Mouse (Mus musculus): Measurements from ENCODE around the gene Izumo1. TPM values are rescaled to one million over a fixed set of nuclear protein-coding genes. Genes with fewer than 3 reads are reported as not detected.

The Izumo1 gene
- polyA plus RNA-seq, 1 experiment: not detected

DNA sequence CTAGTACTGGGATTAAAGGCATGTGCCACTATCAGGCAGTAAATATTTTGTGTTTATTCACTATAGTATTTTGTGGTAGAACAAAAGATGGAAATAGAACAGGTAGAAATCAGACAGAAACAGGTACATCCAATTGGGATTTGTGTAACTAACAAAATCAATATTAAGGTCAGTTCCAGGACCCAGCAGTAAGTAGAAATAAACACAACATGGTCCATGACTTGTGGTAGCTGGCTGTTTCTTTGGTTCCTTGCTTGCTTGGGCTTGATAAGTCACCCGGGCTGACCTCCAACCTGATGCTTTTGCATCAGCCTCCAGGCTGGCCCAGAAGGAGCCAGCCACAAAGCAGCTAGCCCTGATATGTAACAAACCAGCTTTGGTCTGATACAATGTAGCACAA, 12.1 kb upstream of the Izumo1 start:
- Histone ChIP-seq H3K4me1 (ENCODE audit: control insufficient read depth, insufficient read depth, low read length) (no peaks in the 10 kb centered on the region), H3K4me3 (ENCODE audit: insufficient read depth, low read depth, low read length) (no peak overlapping the region), H3K27ac (ENCODE audit: insufficient read depth, low read depth, low read length) (no peak overlapping the region)
- 91% methylated on average over 1 of the region's 1 CpGs for WGBS
- TF ChIP-seq CTCF (IDR thresholded peaks at IDR 0.05; ENCODE audit: insufficient read depth, low read depth, low read length): no peak
- TF ChIP-seq POLR2A (IDR thresholded peaks at IDR 0.05; ENCODE audit: insufficient read depth, low read depth, low read length): no peak

DNA sequence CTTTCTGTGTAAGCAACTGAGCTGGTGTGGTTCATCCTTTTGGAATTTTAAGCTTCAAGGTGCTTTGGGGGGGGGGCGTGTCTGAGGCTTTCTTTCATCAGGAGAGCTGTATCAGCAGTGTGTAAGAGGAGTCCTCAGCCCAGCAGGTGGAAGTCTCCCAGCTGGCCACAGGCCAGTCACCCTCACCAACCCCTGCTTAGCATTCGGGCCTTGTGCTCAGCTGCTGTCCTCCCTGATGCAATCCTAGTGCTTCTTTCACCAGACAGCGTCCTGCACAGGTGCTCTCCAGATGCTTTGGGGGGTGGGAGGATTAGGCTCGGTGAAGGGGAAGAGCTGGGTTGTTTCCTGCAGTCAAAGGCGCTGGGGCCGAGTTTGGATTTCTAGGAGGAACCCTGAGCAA, 5.3 kb upstream of the Izumo1 start:
- Histone ChIP-seq H3K27ac (ENCODE audit: insufficient read depth, low read depth, low read length) (no peak overlapping the region), H3K4me3 (ENCODE audit: insufficient read depth, low read depth, low read length) (no peak overlapping the region), H3K4me1 (ENCODE audit: control insufficient read depth, insufficient read depth, low read length) (peaks cover 7% of the 10 kb centered on the region)
- WGBS: 48% methylated on average over 6 of the region's 6 CpGs
- TF ChIP-seq CTCF (IDR thresholded peaks at IDR 0.05; ENCODE audit: insufficient read depth, low read depth, low read length) (no peak), POLR2A (IDR thresholded peaks at IDR 0.05; ENCODE audit: insufficient read depth, low read depth, low read length) (no peak)

DNA sequence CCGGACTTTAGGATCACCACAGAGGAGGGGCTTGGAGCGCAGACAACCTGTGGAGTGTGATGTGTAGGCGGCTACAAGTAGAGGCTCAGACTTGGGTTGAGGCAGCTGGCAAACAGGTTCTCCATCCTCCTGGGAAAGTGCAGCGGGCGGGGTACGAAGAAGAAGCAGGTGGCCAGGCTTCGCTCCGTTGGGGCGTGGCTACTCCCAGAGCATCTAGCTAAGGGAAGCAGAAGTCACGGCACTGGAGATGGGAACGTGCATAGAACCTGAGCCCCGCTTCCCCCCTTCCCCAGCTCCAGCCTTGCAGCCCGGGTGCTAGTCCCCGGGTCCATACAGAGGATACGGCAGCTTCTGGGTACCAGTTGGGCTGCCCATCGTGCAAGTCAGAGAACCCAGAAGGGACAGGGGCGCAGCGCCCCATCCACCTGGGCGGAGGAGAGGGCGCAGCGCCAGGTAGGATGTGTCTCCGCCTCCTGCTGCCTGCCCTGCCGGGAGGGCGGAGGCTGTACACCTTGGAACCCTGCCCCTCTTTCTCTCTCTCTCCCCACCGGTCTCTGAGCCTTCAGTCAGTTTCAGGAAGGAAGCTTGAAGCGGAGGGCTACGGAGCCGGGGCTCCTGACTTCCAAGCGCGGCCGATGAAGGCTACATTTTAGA, 4.4 kb upstream of the Izumo1 start, which contains the start of gene Fut1:
Gene Fut1 (plus strand): TSS at position 248 of the 654 bp plus-strand sequence.
- Histone ChIP-seq H3K4me3 (ENCODE audit: insufficient read depth, low read depth, low read length) (no peak within 1 kb of the TSS), H3K4me1 (ENCODE audit: control insufficient read depth, insufficient read depth, low read length) (peaks cover 7% of the 10 kb centered on the region), H3K27ac (ENCODE audit: insufficient read depth, low read depth, low read length) (no peak within 1 kb of the TSS)
- WGBS: 11% methylated on average over 31 of the region's 31 CpGs
- TF ChIP-seq POLR2A (IDR thresholded peaks at IDR 0.05; ENCODE audit: insufficient read depth, low read depth, low read length): no peak
- TF ChIP-seq CTCF (IDR thresholded peaks at IDR 0.05; ENCODE audit: insufficient read depth, low read depth, low read length): no peak

DNA sequence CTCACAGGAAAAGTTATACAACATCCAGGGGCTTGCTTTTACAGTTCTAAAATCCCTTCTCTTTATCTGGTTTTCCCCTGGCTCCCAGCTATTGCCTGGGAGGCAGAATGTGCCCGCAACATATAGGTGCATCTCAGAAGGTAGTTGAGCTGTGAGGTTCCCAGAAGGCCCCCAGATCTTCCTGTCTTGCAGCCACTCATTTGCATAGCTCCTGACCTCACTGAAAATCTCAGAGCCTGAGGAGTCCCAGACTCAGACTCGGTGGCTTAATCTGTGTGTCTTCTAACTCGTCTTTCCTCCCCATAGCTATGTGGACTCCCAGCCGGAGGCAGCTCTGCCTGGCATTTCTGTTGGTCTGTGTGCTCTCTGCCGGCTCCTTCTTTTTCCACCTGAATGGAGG, 3.3 kb upstream of the Izumo1 start:
- H3K4me3 ChIP-seq (ENCODE audit: insufficient read depth, low read depth, low read length): no peak overlapping the region
- TF ChIP-seq POLR2A (IDR thresholded peaks at IDR 0.05; ENCODE audit: insufficient read depth, low read depth, low read length) (no peak), CTCF (IDR thresholded peaks at IDR 0.05; ENCODE audit: insufficient read depth, low read depth, low read length) (no peak)
- 87% methylated on average over 5 of the region's 5 CpGs for WGBS
- peaks cover 7% of the 10 kb centered on the region for H3K4me1 ChIP-seq (ENCODE audit: control insufficient read depth, insufficient read depth, low read length)
- H3K27ac ChIP-seq (ENCODE audit: insufficient read depth, low read depth, low read length): no peak overlapping the region

DNA sequence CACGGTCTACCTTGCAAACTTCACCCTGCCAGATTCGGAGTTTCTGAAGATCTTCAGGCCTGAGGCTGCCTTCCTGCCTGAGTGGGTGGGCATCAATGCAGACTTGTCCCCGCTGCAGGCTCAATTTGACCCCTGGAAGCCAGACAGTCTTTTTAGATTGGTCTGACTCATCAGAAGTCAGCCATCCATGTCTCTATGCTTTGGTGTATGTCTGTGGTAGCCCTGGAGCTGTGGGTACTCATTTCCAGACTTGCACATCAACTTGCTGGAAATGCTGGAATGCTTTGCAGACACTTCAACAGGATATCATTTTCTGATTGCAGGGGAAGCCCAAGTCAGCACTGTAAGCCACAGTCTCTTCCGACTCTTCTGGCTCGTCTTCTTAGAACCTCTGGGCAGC, 2.0 kb upstream of the Izumo1 start:
- WGBS: 92% methylated on average over 5 of the region's 5 CpGs
- Histone ChIP-seq H3K27ac (ENCODE audit: insufficient read depth, low read depth, low read length) (no peak overlapping the region), H3K4me3 (ENCODE audit: insufficient read depth, low read depth, low read length) (no peak overlapping the region), H3K4me1 (ENCODE audit: control insufficient read depth, insufficient read depth, low read length) (peaks cover 7% of the 10 kb centered on the region)
- TF ChIP-seq POLR2A (IDR thresholded peaks at IDR 0.05; ENCODE audit: insufficient read depth, low read depth, low read length) (no peak), CTCF (IDR thresholded peaks at IDR 0.05; ENCODE audit: insufficient read depth, low read depth, low read length) (no peak)

DNA sequence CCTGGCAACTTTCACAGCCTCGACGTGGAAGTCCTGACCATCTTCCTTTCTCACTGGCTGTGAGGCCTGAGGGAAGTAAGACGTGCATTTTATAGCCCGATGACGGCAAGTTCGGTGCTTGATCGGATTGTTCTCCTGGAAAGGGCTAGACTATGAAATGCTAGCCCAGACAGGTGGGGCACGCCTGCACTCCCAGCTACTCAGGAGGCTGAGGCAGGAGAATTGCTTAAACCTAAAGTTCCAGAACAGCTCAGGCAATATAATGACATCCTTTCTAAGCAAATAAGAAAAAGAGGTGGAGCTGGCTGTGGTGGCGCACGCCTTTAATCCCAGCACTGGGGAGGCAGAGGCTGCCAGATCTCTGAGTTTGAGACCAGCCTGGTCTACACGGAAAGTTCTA, 1.9 kb downstream of the Izumo1 start:
- 94% methylated on average over 11 of the region's 11 CpGs for WGBS
- no peak overlapping the region for H3K27ac ChIP-seq (ENCODE audit: insufficient read depth, low read depth, low read length)
- H3K4me1 ChIP-seq (ENCODE audit: control insufficient read depth, insufficient read depth, low read length): peaks cover 5% of the 10 kb centered on the region
- TF ChIP-seq CTCF (IDR thresholded peaks at IDR 0.05; ENCODE audit: insufficient read depth, low read depth, low read length): no peak
- TF ChIP-seq POLR2A (IDR thresholded peaks at IDR 0.05; ENCODE audit: insufficient read depth, low read depth, low read length): no peak
- no peak overlapping the region for H3K4me3 ChIP-seq (ENCODE audit: insufficient read depth, low read depth, low read length)

GRCm38 (mm10) chr7:45624718-45625117, 3.1 kb downstream of the Izumo1 start:
- no peak overlapping the region for H3K4me3 ChIP-seq (ENCODE audit: insufficient read depth, low read depth, low read length)
- TF ChIP-seq CTCF (IDR thresholded peaks at IDR 0.05; ENCODE audit: insufficient read depth, low read depth, low read length): no peak
- no peak for TF ChIP-seq POLR2A (IDR thresholded peaks at IDR 0.05; ENCODE audit: insufficient read depth, low read depth, low read length)
- WGBS: 86% methylated on average over 3 of the region's 3 CpGs
- peaks cover 10% of the 10 kb centered on the region for H3K4me1 ChIP-seq (ENCODE audit: control insufficient read depth, insufficient read depth, low read length)
- no peak overlapping the region for H3K27ac ChIP-seq (ENCODE audit: insufficient read depth, low read depth, low read length)

- Histone ChIP-seq H3K4me1 (ENCODE audit: control insufficient read depth, insufficient read depth, low read length) (peaks cover 10% of the 10 kb centered on the region), H3K27ac (ENCODE audit: insufficient read depth, low read depth, low read length) (no peak overlapping the region), H3K4me3 (ENCODE audit: insufficient read depth, low read depth, low read length) (no peak overlapping the region)
- TF ChIP-seq POLR2A (IDR thresholded peaks at IDR 0.05; ENCODE audit: insufficient read depth, low read depth, low read length): no peak
- 92% methylated on average over 8 of the region's 8 CpGs for WGBS
Observed at GRCm38 (mm10) chr7:45625481-45625880, 3.9 kb downstream of the Izumo1 start.

DNA sequence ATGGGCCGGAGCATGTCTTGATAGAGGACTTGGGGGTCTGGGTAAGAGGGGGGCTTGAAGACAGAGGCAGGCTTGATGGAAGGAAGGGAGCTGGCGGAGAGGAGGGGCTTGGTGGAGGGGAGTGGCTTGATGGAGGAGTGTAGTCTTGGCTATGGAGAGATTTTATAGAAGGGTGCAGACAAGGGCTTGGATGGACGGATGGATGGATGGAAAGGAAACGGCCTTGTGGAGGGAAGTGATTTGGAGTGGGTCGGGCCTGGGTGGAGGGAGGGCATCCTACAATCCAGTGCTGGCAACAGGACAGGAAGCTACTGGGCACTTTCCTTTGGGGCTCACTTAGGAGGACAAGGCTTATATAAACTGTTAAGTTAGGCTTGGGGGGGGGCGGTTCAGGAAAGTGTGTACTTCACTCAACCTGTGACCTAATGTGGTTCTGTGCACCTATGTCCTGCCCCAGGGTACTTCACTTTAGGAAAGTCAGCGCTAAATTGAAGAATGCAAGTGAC, 5.0 kb downstream of the Izumo1 start:
- TF ChIP-seq POLR2A (IDR thresholded peaks at IDR 0.05; ENCODE audit: insufficient read depth, low read depth, low read length) (no peak), CTCF (IDR thresholded peaks at IDR 0.05; ENCODE audit: insufficient read depth, low read depth, low read length) (no peak)
- Histone ChIP-seq H3K27ac (ENCODE audit: insufficient read depth, low read depth, low read length) (no peak overlapping the region), H3K4me1 (ENCODE audit: control insufficient read depth, insufficient read depth, low read length) (peaks cover 10% of the 10 kb centered on the region), H3K4me3 (ENCODE audit: insufficient read depth, low read depth, low read length) (no peak overlapping the region)
- 89% methylated on average over 7 of the region's 7 CpGs for WGBS

Data from olfactory bulb, adult 2 months (tissue).